Mouse (Mus musculus): ENCODE measurements around the gene Cyp2d40. TPM values are rescaled to one million over a fixed set of nuclear protein-coding genes. Genes with fewer than 3 reads are reported as not detected.

The Cyp2d40 gene
- polyA plus RNA-seq (2012; rRNA removed), result 0.08 and 0.14 TPM in 2 replicates

DNA sequence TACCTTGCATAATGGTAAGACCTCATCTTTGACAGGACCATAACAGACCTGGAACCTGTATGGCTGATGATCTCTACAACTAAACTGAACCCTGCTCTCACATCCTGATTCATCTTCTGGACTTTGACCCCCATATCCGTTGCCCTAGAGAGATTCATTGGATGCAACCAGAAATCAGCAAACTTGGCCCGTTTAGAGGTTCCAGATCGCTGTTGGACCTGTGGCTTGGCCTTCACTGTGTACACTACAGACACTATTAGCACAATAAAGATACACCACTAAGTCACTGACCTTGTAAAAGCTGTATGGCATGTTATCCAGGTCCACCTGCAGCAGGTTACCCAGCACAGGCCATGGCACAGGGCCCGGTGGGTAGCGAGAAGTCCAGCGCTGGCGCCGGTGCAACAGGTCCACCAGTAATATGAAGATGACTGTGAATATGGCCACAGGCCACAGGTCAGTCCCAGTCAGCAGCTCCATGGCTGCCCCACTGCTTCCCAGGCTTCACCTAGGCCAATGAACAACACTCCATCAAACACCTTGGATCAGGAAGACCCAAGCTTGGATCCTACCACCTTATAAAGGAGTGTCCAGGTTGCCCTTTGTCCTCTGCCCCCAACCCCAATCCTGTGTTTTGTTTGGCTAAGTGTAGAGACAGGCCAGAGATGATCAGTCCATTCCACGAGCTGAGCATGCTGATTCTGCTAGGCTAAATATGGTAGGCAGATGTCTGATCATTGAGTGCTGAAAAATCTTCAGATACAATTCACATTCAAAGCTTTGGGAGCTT is at the start of gene Cyp2d40:
Gene Cyp2d40, minus strand, starts transcription at position 553 of the 790 bp plus-strand sequence.

DNA sequence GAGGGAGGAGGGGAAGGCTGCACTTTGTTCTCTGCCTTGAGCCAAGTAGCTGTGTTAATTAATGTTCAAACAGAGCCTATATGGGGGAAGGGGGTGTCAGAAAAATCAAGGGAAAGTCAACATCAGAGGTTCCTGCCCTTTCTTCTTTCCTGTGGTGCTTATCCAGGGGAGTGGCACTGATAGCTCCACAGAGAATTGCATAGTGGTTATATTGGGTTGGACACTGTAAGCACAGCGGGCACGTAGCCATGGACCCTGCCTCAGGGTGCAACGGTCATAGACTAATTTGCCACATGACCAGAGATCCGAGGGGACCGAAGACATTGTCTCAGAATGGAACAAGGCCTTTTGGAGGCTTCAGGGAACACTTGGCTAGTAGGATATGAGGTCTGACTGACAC is 30.3 kb upstream of the Cyp2d40 start, which contains the start of gene Cyp2d26:
Gene Cyp2d26, minus strand, starts transcription at position 18 of the 400 bp plus-strand sequence.

Other genes starting within 250 kb of the Cyp2d40 start
- not detected in 2 replicates for gene Cyp2d12, start 209.1 kb downstream of the Cyp2d40 start, polyA plus RNA-seq (2012; rRNA removed)
- gene Cyp2d34, start 143.2 kb downstream of the Cyp2d40 start, polyA plus RNA-seq (2012; rRNA removed), result not detected in 2 replicates
- 0.19 and 0.34 TPM in 2 replicates for gene Cyp2d26, start 30.1 kb upstream of the Cyp2d40 start, polyA plus RNA-seq (2012; rRNA removed)
- 35.9 and 39.3 TPM in 2 replicates for gene Tcf20, start 223.7 kb upstream of the Cyp2d40 start, polyA plus RNA-seq (2012; rRNA removed)

Data from central nervous system, embryonic 14 days (tissue).